Mouse (Mus musculus) heart, postnatal 0 days (tissue): ENCODE data around the gene Aloxe3. TPM values are rescaled to one million over a fixed set of nuclear protein-coding genes. Genes with fewer than 3 reads are reported as not detected.

Experiments used
- ATAC-seq: fragments of 200-750 bp; cut with Nextera tagmentation; 2 replicates; pipeline ENCODE4 v1.8.0; 2017; ENCODE audit warnings: low read depth, moderate number of reproducible peaks, moderate library complexity; ENCODE audit not compliant: insufficient read depth
- DNase-seq: peaks from one replicate; pipeline ENCODE4 v3.0.0-alpha.2; 2016; ENCODE audit warnings: low spot score
- H3K27ac ChIP-seq: fragments of 300-500 bp; sonication (generic); 2 replicates; pipeline ENCODE4 v1.5.1; 2014; ENCODE audit warnings: low read depth, mild to moderate bottlenecking
- H3K27me3 ChIP-seq: fragments of 300-500 bp; sonication (generic); 2 replicates; pipeline ENCODE4 v1.6.1; 2014; ENCODE audit warnings: low read length, mixed read lengths; ENCODE audit not compliant: control insufficient read depth, insufficient read depth
- H3K36me3 ChIP-seq: fragments of 300-500 bp; sonication (generic); replicated peaks from 2 replicates; pipeline ENCODE4 v1.6.1; 2014; ENCODE audit warnings: low read length, mixed read lengths; ENCODE audit not compliant: control insufficient read depth, insufficient read depth
- H3K4me1 ChIP-seq: fragments of 300-500 bp; sonication (generic); 2 replicates; pipeline ENCODE4 v1.6.1; 2014; ENCODE audit warnings: antibody characterized with exemption; ENCODE audit not compliant: control insufficient read depth, insufficient read depth
- H3K4me2 ChIP-seq: fragments of 300-500 bp; sonication (generic); 2 replicates; pipeline ENCODE4 v1.6.1; 2014; ENCODE audit warnings: low read depth, mild to moderate bottlenecking, low read length, moderate library complexity
- H3K4me3 ChIP-seq: fragments of 300-500 bp; sonication (generic); 2 replicates; pipeline ENCODE4 v1.5.1; 2014; ENCODE audit warnings: low read depth, low read length
- H3K9ac ChIP-seq: fragments of 300-500 bp; sonication (generic); replicated peaks from 2 replicates; pipeline ENCODE4 v1.6.1; 2014; ENCODE audit warnings: low read depth, low read length, mixed read lengths
- H3K9me3 ChIP-seq: fragments of 300-500 bp; sonication (generic); replicated peaks from 2 replicates; pipeline ENCODE4 v1.6.1; 2016; ENCODE audit warnings: low read length; ENCODE audit not compliant: control insufficient read depth
- CTCF ChIP-seq: IDR thresholded peaks from 2 replicates; pipeline ENCODE4 v1.5.1; 2016; ENCODE audit warnings: antibody characterized with exemption, control low read depth, low read depth
- EP300 ChIP-seq: IDR thresholded peaks from 2 replicates; pipeline ENCODE4 v1.6.1; 2016; ENCODE audit warnings: antibody characterized with exemption, low read depth
- WGBS: fragments of 180-500 bp; shearing (Covaris S2); extraction: QIAGEN DNeasy Blood & Tissue Kit; methylation state at CpG from one replicate; pipeline ENCODE4 v1.1.7; 2014; 5-methylcytosine and 5-hydroxymethylcytosine counted together
- polyA plus RNA-seq: library from polyadenylated mRNA; unstranded; fragments of >200 nt; fragmentation: Nextera tagmentation; extraction: Ambion mirVana; gene quantifications from 2 replicates; pipeline ENCODE4 v1.2.1, GENCODE M21; 2015
- total RNA-seq: library from RNA; depleted of rRNA; stranded (reverse); fragments of >200 nt; gene quantifications from 2 replicates; pipeline ENCODE4 v1.2.3, GENCODE M21; 2014; ENCODE audit warnings: low replicate concordance; rRNA removed

Aloxe3 gene
- 0.58 TPM in 1 of 2 replicates, not detected in the other for total RNA-seq
- polyA plus RNA-seq, result 0.08 TPM in 1 of 2 replicates, not detected in the other

DNA sequence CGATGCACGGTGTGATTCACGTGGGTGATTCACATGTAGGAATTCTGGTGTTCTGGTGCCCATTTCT, at the start of gene Aloxe3:
TSS of gene Aloxe3 (plus strand) at position 45 of the 67 bp plus-strand sequence.
- no peak for DNase-seq

DNA sequence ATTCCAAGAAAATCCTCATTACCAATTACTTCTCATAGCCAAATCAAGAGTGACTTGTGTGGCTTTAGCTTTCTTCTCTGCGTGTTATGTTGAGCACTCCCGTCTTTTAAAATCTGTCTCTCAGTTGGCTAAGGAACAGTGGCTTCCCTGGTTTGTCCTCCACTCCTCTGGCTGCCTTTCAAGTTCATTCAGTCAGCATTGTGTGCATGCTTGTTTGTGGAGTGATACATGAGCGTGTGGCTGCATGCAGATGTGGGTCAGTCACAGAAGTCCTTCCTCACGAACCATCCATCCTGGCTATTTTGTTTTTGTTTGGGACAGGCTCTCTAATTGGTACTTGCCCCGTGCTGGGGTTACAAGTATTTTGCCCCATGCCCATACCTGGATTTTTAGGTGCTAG, 49.1 kb upstream of the Aloxe3 start:
- Histone ChIP-seq H3K36me3 (no peaks in the 10 kb centered on the region), H3K27me3 (no peaks in the 10 kb centered on the region), H3K27ac (peak overlapping the region; percentile 34), H3K4me1 (peaks cover 9% of the 10 kb centered on the region; the same call in 1 of the 2 replicates), H3K9me3 (no peaks in the 10 kb centered on the region), H3K4me3 (no peak overlapping the region), H3K4me2 (no peak overlapping the region), H3K9ac (no peak overlapping the region)
- no peak for DNase-seq
- TF ChIP-seq CTCF, result no peak
- no peak for TF ChIP-seq EP300
- WGBS, result 49% methylated on average over 5 of the region's 5 CpGs
- no peak for ATAC-seq

More for the DNA sequence above, at the start of gene Aloxe3:
- Histone ChIP-seq H3K9ac (peak within 1 kb of the TSS; percentile 33; the same call in 1 of the 2 replicates), H3K9me3 (no peaks in the 10 kb centered on the region), H3K4me3 (peak within 1 kb of the TSS; percentile 57), H3K27me3 (no peaks in the 10 kb centered on the region), H3K36me3 (no peaks in the 10 kb centered on the region), H3K4me2 (peak within 1 kb of the TSS; percentile 81), H3K4me1 (peaks cover 18% of the 10 kb centered on the region), H3K27ac (peak within 1 kb of the TSS; percentile 73)
- no peak for TF ChIP-seq EP300
- no peak for TF ChIP-seq CTCF
- no peak for ATAC-seq
- 1% methylated on average over 3 of the region's 3 CpGs for WGBS

DNA sequence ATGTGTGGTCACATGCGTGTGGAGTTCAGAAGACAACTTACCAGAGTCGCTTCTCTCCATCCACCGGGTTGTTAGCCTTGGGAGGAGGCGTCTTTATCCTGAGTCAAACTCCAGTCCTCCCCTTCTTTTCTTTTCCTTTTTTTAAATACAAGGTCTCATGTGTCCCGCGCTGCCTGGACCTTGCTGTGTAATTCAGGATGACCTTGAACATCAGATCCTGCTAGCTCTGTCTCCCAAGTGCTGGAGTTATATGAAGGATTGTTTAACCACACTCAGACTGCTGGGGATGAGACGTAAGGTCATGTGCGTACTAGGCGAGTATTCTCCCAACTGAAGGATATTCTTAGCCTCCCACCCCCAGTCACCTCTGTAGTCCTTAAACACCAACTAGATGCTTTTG, 48.4 kb upstream of the Aloxe3 start:
- no peak overlapping the region for H3K4me2 ChIP-seq
- DNase-seq (no peak), ATAC-seq (no peak)
- 72% methylated on average over 9 of the region's 9 CpGs for WGBS
- no peak overlapping the region for H3K9ac ChIP-seq
- H3K27ac ChIP-seq, result no peak overlapping the region
- no peaks in the 10 kb centered on the region for H3K36me3 ChIP-seq
- no peaks in the 10 kb centered on the region for H3K9me3 ChIP-seq
- TF ChIP-seq CTCF (no peak), EP300 (no peak)
- H3K4me1 ChIP-seq, result peaks cover 9% of the 10 kb centered on the region; the same call in 1 of the 2 replicates
- H3K27me3 ChIP-seq, result no peaks in the 10 kb centered on the region
- no peak overlapping the region for H3K4me3 ChIP-seq

DNA sequence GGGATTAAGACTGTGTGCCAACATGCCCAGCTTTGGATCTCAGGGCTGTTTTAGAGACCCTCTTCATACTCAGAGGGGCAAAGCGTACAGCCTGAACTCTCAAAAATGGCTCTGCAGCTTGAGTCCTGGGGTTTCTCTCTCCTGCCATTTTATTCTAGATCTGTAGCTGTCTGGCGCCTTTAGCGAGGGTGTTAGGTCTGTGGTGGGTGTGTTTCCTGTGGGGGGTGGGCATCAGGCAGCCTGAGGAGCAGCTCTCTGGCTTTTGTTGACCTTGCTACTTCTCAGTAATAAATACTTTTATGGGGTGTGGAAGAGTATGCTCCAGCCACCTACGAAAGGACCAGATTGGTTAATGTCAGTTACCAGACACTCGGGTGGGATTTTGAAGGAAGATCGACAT, 47.7 kb upstream of the Aloxe3 start:
- no peak overlapping the region for H3K4me2 ChIP-seq
- H3K4me1 ChIP-seq, result peaks cover 9% of the 10 kb centered on the region; the same call in 1 of the 2 replicates
- H3K4me3 ChIP-seq, result no peak overlapping the region
- ATAC-seq, result no peak
- DNase-seq, result no peak
- H3K9me3 ChIP-seq, result no peaks in the 10 kb centered on the region
- no peak overlapping the region for H3K9ac ChIP-seq
- H3K36me3 ChIP-seq, result no peaks in the 10 kb centered on the region
- TF ChIP-seq CTCF (no peak), EP300 (no peak)
- H3K27ac ChIP-seq, result no peak overlapping the region
- no peaks in the 10 kb centered on the region for H3K27me3 ChIP-seq
- WGBS, result 86% methylated on average over 6 of the region's 6 CpGs

DNA sequence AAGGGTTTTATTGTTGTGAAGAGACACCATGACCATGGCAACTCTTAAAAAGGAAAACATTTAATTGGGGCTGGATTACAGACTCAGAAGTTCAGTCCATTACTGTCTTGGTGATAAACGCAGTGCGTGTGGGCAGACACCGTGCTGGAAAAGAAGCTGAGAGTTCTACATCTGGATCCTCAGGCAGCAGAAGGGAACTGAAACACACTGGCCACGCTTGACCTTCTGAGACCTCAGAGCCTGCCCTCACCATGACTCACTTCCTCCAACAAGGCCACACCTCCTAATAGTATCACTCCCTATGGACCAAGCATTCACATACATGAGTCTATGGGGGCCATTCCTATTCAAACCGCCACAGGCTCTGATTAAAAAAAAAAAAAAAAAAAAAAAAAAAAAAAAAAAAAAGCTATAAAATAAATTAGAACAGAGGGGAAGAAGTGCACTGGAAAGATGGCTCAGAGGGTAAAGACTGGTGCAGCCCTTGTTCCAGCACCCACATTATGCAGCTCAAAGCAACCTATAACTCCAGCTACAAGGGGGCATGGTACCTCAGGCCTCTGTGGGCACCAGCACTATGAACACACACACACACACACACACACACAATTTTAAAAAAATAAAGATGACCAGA, 46.8 kb upstream of the Aloxe3 start:
- no peak overlapping the region for H3K4me3 ChIP-seq
- peaks cover 9% of the 10 kb centered on the region; the same call in 1 of the 2 replicates for H3K4me1 ChIP-seq
- no peak overlapping the region for H3K9ac ChIP-seq
- H3K9me3 ChIP-seq, result no peaks in the 10 kb centered on the region
- H3K27me3 ChIP-seq, result no peaks in the 10 kb centered on the region
- TF ChIP-seq CTCF (no peak), EP300 (no peak)
- H3K27ac ChIP-seq, result peak overlapping the region; percentile 43; the same call in 1 of the 2 replicates
- no peaks in the 10 kb centered on the region for H3K36me3 ChIP-seq
- DNase-seq, result peak; percentile 46
- WGBS, result 54% methylated on average over 5 of the region's 5 CpGs
- no peak overlapping the region for H3K4me2 ChIP-seq
- peak; percentile 48; the same call in 1 of the 2 replicates for ATAC-seq

DNA sequence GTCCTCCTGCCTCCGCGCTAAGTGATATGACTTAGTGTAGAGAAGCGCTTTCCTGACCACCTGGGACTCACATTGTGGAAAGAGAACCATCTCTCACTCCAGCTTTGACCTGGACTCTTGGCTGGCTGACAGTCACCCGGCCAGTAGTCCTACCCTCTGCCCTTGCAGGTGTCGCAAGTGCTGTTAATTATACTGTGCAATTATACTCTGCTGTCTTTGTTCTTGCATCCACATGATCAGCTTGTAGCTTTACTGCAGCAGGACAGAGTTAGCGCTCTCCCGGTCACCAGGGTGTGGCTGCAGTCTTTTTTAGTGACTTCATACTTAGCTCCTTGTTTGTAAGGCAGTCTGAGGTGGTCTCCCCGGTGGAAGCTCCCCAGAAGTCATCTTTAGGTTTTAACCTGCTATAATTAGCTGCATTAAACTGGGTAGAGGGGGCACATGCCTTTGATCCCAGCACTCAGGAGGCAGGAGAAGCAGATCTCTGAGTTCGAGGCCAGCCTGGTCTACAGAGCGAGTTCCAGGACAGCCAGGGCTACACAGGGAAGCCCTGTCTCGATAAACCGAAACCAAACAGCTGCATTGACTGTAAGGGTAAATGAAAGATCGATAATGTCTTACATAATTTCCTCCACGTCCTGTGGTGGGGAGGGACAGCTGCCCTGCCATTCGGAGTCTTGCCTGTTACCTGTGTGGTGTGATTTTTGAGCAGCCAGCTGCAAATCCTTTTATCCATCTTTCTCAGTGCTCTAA, 45.4 kb upstream of the Aloxe3 start:
- no peak overlapping the region for H3K4me3 ChIP-seq
- no peak overlapping the region for H3K9ac ChIP-seq
- WGBS, result 72% methylated on average over 15 of the region's 15 CpGs
- no peaks in the 10 kb centered on the region for H3K27me3 ChIP-seq
- no peaks in the 10 kb centered on the region for H3K36me3 ChIP-seq
- no peak for DNase-seq
- no peak overlapping the region for H3K4me2 ChIP-seq
- no peak for ATAC-seq
- peaks cover 9% of the 10 kb centered on the region; the same call in 1 of the 2 replicates for H3K4me1 ChIP-seq
- H3K27ac ChIP-seq, result no peak overlapping the region
- no peaks in the 10 kb centered on the region for H3K9me3 ChIP-seq
- TF ChIP-seq CTCF (no peak), EP300 (no peak)
